Mouse (Mus musculus): ENCODE measurements at regions not wholly inside any gene's neighbourhood (a gene's known extent, or its start where the extent isn't known, plus 50 kb on each side); places are given as distances from the start of the nearest gene placed in this dataset.

GRCm38 (mm10) chr13:85430821-85431220, 141.9 kb upstream of the Rasa1 start:
- Histone ChIP-seq H3K27me3 (ENCODE audit: control insufficient read depth, insufficient read depth, low read length) (no peaks in the 10 kb centered on the region), H3K27ac (ENCODE audit: insufficient read depth, low read length) (no peak overlapping the region), H3K4me3 (replicated peaks; ENCODE audit: insufficient read depth, low read depth, low read length) (no peak overlapping the region), H3K4me1 (ENCODE audit: control insufficient read depth, insufficient read depth, low read length) (no peaks in the 10 kb centered on the region)
- no peak for DNase-seq
- WGBS = 70% methylated on average over 2 of the region's 2 CpGs
- TF ChIP-seq CTCF (IDR thresholded peaks at IDR 0.05; ENCODE audit: borderline replicate concordance, insufficient read depth, low read depth, low read length) (no peak), POLR2A (IDR thresholded peaks at IDR 0.05; ENCODE audit: borderline replicate concordance, insufficient read depth, low read length) (no peak)

- no peaks in the 10 kb centered on the region for H3K27me3 ChIP-seq (ENCODE audit: control insufficient read depth, insufficient read depth, low read length)
- 72% methylated on average over 3 of the region's 3 CpGs for WGBS
- TF ChIP-seq POLR2A (IDR thresholded peaks at IDR 0.05; ENCODE audit: borderline replicate concordance, insufficient read depth, low read length) (no peak), CTCF (IDR thresholded peaks at IDR 0.05; ENCODE audit: borderline replicate concordance, insufficient read depth, low read depth, low read length) (no peak)
- H3K4me1 ChIP-seq (ENCODE audit: control insufficient read depth, insufficient read depth, low read length) = no peaks in the 10 kb centered on the region
- no peak overlapping the region for H3K4me3 ChIP-seq (replicated peaks; ENCODE audit: insufficient read depth, low read depth, low read length)
- DNase-seq = no peak
- no peak overlapping the region for H3K27ac ChIP-seq (ENCODE audit: insufficient read depth, low read length)
These were observed 141.1 kb upstream of the Rasa1 start for GRCm38 (mm10) chr13:85430040-85430439.

- Histone ChIP-seq H3K27me3 (ENCODE audit: control insufficient read depth, insufficient read depth, low read length) (no peaks in the 10 kb centered on the region), H3K4me3 (replicated peaks; ENCODE audit: insufficient read depth, low read depth, low read length) (no peak overlapping the region), H3K4me1 (ENCODE audit: control insufficient read depth, insufficient read depth, low read length) (no peaks in the 10 kb centered on the region), H3K27ac (ENCODE audit: insufficient read depth, low read length) (no peak overlapping the region)
- DNase-seq = no peak
- 79% methylated on average over 1 of the region's 1 CpGs for WGBS
- no peak for TF ChIP-seq CTCF (IDR thresholded peaks at IDR 0.05; ENCODE audit: borderline replicate concordance, insufficient read depth, low read depth, low read length)
These were observed 129.7 kb upstream of the Rasa1 start for GRCm38 (mm10) chr13:85418671-85419070.

GRCm38 (mm10) chr13:85414951-85415350, 126.0 kb upstream of the Rasa1 start:
- WGBS = 26% methylated on average over 4 of the region's 4 CpGs
- no peaks in the 10 kb centered on the region for H3K27me3 ChIP-seq (ENCODE audit: control insufficient read depth, insufficient read depth, low read length)
- no peak for DNase-seq
- H3K27ac ChIP-seq (ENCODE audit: insufficient read depth, low read length) = no peak overlapping the region
- TF ChIP-seq POLR2A (IDR thresholded peaks at IDR 0.05; ENCODE audit: borderline replicate concordance, insufficient read depth, low read length) (no peak), CTCF (IDR thresholded peaks at IDR 0.05; ENCODE audit: borderline replicate concordance, insufficient read depth, low read depth, low read length) (no peak)
- no peaks in the 10 kb centered on the region for H3K4me1 ChIP-seq (ENCODE audit: control insufficient read depth, insufficient read depth, low read length)
- no peak overlapping the region for H3K4me3 ChIP-seq (replicated peaks; ENCODE audit: insufficient read depth, low read depth, low read length)

- DNase-seq = no peak
- H3K4me1 ChIP-seq (ENCODE audit: control insufficient read depth, insufficient read depth, low read length) = no peaks in the 10 kb centered on the region
- no peak for TF ChIP-seq POLR2A (IDR thresholded peaks at IDR 0.05; ENCODE audit: borderline replicate concordance, insufficient read depth, low read length)
- no peak for TF ChIP-seq CTCF (IDR thresholded peaks at IDR 0.05; ENCODE audit: borderline replicate concordance, insufficient read depth, low read depth, low read length)
- no peak overlapping the region for H3K4me3 ChIP-seq (replicated peaks; ENCODE audit: insufficient read depth, low read depth, low read length)
- WGBS = 93% methylated on average over 3 of the region's 3 CpGs
- H3K27ac ChIP-seq (ENCODE audit: insufficient read depth, low read length) = no peak overlapping the region
- no peaks in the 10 kb centered on the region for H3K27me3 ChIP-seq (ENCODE audit: control insufficient read depth, insufficient read depth, low read length)
These were observed 122.4 kb upstream of the Rasa1 start for GRCm38 (mm10) chr13:85411327-85411726.

GRCm38 (mm10) chr13:85398834-85399233, 109.9 kb upstream of the Rasa1 start:
- no peaks in the 10 kb centered on the region for H3K4me1 ChIP-seq (ENCODE audit: control insufficient read depth, insufficient read depth, low read length)
- no peaks in the 10 kb centered on the region for H3K27me3 ChIP-seq (ENCODE audit: control insufficient read depth, insufficient read depth, low read length)
- 49% methylated on average over 5 of the region's 5 CpGs for WGBS
- TF ChIP-seq CTCF (IDR thresholded peaks at IDR 0.05; ENCODE audit: borderline replicate concordance, insufficient read depth, low read depth, low read length) = no peak
- TF ChIP-seq POLR2A (IDR thresholded peaks at IDR 0.05; ENCODE audit: borderline replicate concordance, insufficient read depth, low read length) = no peak
- H3K4me3 ChIP-seq (replicated peaks; ENCODE audit: insufficient read depth, low read depth, low read length) = no peak overlapping the region
- no peak for DNase-seq
- no peak overlapping the region for H3K27ac ChIP-seq (ENCODE audit: insufficient read depth, low read length)

- no peaks in the 10 kb centered on the region for H3K27me3 ChIP-seq (ENCODE audit: control insufficient read depth, insufficient read depth, low read length)
- H3K27ac ChIP-seq (ENCODE audit: insufficient read depth, low read length) = no peak overlapping the region
- H3K4me3 ChIP-seq (replicated peaks; ENCODE audit: insufficient read depth, low read depth, low read length) = no peak overlapping the region
- no peak for DNase-seq
- TF ChIP-seq POLR2A (IDR thresholded peaks at IDR 0.05; ENCODE audit: borderline replicate concordance, insufficient read depth, low read length) (no peak), CTCF (IDR thresholded peaks at IDR 0.05; ENCODE audit: borderline replicate concordance, insufficient read depth, low read depth, low read length) (no peak)
- WGBS = 84% methylated on average over 3 of the region's 3 CpGs
- H3K4me1 ChIP-seq (ENCODE audit: control insufficient read depth, insufficient read depth, low read length) = no peaks in the 10 kb centered on the region
These were observed 87.5 kb upstream of the Rasa1 start for GRCm38 (mm10) chr13:85376338-85376998.

- WGBS = 66% methylated on average over 2 of the region's 2 CpGs
- H3K4me1 ChIP-seq (ENCODE audit: control insufficient read depth, insufficient read depth, low read length) = no peaks in the 10 kb centered on the region
- no peaks in the 10 kb centered on the region for H3K27me3 ChIP-seq (ENCODE audit: control insufficient read depth, insufficient read depth, low read length)
These were observed 70.7 kb upstream of the Rasa1 start for GRCm38 (mm10) chr13:85359621-85360020.

More at GRCm38 (mm10) chr13:85359621-85360020, 70.7 kb upstream of the Rasa1 start:
- TF ChIP-seq CTCF (IDR thresholded peaks at IDR 0.05; ENCODE audit: borderline replicate concordance, insufficient read depth, low read depth, low read length) (no peak), POLR2A (IDR thresholded peaks at IDR 0.05; ENCODE audit: borderline replicate concordance, insufficient read depth, low read length) (no peak)
- Histone ChIP-seq H3K4me3 (replicated peaks; ENCODE audit: insufficient read depth, low read depth, low read length) (no peak overlapping the region), H3K27ac (ENCODE audit: insufficient read depth, low read length) (no peak overlapping the region)
- DNase-seq = no peak

Measured in cerebellum, adult 2 months (tissue).